Mouse (Mus musculus) left cerebral cortex, adult 18-20 months (tissue): ENCODE results near the gene D430041D05Rik. TPM values are rescaled to one million over a fixed set of nuclear protein-coding genes. Genes with fewer than 3 reads are reported as not detected.

Source experiments
- DNase-seq, 2 experiments: peaks; one replicate each; pipeline ENCODE4 v3.0.0; 2021 to 2022; ENCODE audit warnings: low spot score in 2 of 2, mixed read lengths in 1 of 2
- long read RNA-seq, 2 experiments: library from polyadenylated mRNA; stranded (forward); transcript quantifications; one replicate each; pipeline ENCODE4 v2.0.0; 2021
- total RNA-seq, 2 experiments: library from RNA; stranded (reverse); gene quantifications; 2 replicates each; pipeline ENCODE4 v1.2.3; 2021

The D430041D05Rik gene
- total RNA-seq, result 100 to 1,000 TPM; 102 to 106 TPM
- long read RNA-seq, experiment 1, full-length matches to known transcripts, result 6 of 52 reads
- long read RNA-seq, experiment 1, partial matches to known transcripts, result 13 of 52 reads
- long read RNA-seq, experiment 1, other reads (novel, unspliced or antisense), result 33 of 52 reads
- long read RNA-seq, experiment 2, full-length matches to known transcripts, result 1 of 15 reads
- long read RNA-seq, experiment 2, partial matches to known transcripts, result 3 of 15 reads
- long read RNA-seq, experiment 2, other reads (novel, unspliced or antisense), result 11 of 15 reads

DNA sequence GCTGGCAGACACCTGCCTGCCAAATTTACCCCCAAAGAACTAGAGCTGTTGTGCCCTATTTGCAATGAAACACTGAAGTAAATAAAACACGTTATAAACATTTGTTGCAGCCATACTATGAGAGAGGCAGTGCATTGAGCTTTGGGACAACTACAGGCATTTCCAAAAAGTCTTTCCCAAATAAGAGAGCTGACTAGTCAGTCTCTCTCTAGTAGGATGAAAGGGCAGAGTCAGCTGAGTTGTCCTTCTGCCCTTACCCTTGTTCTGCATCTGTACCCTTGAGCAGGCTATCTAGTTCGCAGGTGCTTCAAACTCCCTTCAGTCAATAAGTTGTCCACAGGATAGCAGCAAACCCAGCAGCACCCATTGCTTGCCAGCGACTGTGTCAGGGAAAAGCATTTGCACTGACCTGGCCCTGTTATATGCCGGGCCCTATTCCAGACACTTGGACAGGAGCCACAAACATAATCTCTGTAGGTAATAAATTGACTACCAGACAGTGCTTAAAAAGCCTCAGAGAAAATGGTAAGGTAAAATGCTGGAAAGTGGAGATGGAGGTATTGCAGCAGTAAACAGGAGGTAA is at the start of gene D430041D05Rik:
Gene D430041D05Rik (minus strand): TSS at position 51 of the 583 bp plus-strand sequence.
- no peak for DNase-seq

DNA sequence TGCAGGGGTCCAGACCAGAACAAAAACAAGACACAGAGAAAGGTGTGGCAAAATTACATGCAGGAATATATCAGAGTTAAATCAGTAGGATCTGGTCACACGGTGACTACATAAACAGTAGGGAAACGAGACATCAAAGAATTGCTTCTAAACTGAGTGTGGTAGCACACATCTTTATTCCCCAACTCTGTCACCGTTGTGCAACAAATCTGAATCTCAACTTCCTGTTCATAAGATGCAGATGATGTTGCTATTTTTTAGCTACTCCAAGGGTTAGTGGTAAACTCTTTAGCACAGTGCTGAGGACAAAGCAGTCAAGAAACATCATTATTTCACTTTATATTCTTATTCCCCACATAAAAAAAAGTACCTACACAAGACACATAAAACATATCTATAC is 49.2 kb upstream of the D430041D05Rik start:
- no peak for DNase-seq

DNA sequence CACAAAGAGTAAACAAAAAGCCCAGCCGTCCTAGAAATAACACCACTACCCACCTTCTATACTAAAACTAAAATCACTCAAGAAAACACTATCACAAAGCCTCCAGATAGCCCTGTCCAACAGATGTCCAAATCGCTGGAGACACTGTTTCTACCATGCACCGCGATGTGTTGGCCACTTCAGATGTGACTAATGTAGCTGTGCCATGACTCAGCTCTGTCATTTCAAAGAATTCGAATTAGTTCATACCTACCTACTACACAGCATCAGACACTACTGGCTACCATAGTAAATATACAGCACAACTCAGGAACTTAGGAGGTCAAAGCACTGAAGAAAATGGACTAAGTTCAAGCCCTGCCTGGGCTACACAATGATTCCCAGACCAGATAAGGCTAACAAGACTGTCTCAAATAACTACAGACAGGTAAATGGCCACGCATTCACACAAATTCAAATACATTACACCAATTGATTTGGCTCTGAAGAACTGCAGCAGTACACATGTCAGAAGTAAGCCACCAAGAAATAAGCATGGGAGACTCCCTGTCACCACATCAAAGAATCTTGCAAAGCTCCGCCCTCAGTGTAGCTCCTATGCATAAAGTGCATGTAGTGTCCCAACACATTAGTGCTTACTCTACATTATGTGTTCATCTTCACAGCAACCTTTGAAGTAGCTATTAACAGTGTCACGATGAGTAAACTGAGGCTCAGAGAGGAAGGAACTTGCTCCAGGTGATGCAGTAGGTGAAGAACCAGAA is 47.9 kb upstream of the D430041D05Rik start:
- DNase-seq, result no peak

- no peak for DNase-seq
Measured at GRCm38 (mm10) chr2:104457106-104457505, 46.3 kb upstream of the D430041D05Rik start.

DNA sequence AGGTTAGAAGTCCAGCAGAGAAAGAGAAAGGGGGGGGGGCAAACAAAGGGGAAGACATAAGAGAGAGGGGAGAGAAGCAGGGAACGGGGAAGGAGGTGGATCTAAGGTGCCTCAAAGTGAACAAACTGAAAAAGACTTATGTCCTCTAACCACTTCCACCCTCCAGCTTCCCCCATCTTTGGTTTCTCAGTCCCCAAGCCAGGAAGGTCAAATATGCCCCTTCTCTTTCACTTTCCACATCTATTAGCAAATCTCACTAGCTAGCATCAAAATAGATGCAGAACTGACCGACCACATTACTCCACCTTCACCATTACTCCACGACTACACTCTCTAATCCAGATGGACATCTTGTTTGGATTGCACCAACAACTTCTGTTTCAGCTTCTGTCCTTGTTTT is 39.9 kb upstream of the D430041D05Rik start:
- DNase-seq, result no peak

DNA sequence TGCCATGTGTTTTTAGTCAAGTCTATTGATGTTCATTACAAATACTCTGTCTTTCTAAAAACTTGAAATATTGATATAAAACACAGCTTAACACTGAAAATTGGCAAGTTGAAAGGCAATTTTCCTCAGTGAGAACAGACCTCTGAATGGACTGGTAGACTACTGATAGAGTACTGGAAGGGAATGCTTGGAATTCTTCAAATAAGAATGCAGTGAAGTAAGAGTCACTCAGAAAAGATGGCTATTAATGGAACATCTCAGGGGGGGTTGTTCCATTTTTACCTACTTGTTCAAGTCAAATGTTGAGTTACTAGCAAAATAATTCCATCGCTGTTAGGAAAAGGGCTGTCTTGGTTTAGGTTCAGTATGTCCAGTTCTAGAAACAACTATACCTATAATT is 38.4 kb upstream of the D430041D05Rik start:
- no peak for DNase-seq

GRCm38 (mm10) chr2:104448201-104448600 is 37.4 kb upstream of the D430041D05Rik start:
- no peak for DNase-seq

DNA sequence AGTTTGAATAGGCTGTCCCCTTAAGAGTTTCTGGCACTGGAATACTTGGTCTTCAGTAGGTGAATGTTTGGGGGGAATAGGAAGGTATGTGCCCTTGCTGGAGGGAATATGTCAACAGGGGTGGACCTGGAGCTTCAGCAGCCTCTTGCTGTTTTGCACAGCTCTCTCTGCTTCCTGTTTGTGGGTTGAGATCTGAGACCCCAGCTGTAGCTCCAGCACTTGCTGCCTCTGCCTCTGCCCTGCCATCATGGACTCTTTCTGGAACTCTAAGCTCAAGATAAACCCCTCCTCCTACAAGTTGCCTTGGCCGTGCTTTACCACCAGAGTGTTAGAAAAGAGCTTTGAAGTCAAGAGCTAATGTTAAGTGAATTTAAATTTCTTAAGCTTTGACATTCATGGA is 35.2 kb upstream of the D430041D05Rik start:
- no peak for DNase-seq

DNA sequence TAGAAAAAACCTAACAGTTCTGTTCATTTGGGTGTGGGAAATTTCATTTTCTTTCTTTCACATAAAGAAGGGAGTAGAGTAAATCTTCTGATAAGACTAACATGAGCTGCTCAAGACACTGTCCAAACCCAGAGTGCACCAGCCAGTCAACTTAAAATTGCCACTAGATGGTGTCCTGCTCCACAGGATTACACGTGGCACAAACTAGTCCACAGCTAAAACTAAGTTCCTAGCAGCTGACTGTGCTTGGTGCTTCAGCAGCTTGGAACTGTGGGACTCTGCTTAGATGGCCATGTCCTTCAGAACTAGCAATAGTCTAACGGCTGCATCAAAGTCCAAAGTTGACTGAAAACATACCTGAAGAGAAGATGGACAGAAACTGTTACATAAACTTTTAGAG is 34.0 kb upstream of the D430041D05Rik start:
- peak; percentile 55 to 60 for DNase-seq

DNA sequence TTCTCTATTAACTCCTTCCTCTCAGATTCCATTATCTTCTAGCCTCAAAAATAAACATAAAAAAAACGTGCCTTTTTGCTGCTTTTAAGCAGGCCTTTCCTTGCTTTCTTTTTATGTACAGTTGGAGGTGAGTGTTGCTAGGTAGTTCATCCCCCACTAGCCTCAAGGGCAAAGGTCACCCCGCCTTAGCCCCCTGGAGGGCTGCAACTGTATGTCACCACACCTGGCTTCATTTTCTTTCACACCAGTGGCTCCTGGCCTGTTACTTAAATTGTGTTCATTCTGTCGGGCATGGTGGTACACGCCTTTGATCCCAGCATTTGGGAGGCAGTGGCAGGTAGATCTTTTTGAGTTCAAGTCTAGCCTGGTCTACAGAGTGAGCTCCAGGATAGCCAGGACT is 31.5 kb upstream of the D430041D05Rik start:
- DNase-seq, result no peak

DNA sequence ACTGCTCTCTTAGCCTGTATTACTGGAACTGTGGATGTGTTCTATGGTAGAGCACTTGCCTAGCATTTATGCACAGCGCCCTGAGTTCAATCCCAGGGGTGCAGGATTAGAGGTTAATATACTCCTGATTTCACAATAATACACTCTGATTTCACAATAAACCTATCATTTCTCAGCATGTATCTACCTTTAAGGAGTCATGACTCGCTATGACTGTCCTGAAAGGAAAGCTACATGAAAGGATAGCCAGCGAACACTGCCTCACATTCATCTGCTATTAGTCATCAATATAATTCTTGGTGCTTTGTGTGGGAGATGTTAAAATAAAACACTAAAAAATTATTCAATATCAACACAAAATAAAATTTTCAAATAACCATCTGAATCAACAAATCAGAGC is 25.4 kb upstream of the D430041D05Rik start:
- no peak for DNase-seq

DNA sequence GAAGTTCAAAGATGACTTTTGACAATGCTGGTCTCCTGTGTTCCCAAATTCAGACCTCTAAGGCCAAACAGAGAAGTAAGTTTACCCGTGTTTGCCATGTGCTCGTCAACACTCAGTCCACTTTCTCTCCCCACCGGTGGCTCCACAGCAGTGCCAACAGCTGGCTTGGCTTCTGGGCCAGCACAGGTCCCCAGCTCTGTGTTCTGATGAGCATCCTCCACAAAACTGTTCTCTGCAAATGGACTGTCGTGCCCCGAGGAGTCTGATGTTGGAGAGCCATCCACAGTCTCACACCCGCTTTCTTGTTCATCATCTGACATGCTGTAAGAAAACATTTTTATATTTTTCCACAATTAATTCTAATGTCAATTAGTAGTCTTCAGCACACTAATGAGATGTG is 20.3 kb upstream of the D430041D05Rik start:
- no peak for DNase-seq

GRCm38 (mm10) chr2:104430566-104430965 is 19.8 kb upstream of the D430041D05Rik start:
- no peak for DNase-seq

- DNase-seq, result no peak
Measured at GRCm38 (mm10) chr2:104426112-104426511, 15.3 kb upstream of the D430041D05Rik start.

DNA sequence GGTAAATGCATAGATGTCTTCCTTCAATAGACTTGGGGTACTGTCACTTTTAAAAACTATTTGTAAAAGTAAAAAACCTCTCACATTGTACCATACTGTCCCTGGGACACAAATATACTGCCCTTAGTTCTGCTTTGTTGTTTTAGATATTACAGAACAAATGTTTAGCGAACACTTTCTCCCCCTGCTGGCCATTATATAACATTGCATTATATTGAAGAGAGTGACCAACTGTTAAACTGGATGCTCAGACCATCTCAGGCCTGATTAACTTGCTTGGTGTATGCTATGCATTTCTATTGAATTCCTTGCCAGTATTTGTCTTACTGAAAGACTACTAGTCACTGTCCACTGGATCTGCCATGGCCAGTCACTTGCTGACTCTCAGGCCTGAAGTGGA is 11.4 kb upstream of the D430041D05Rik start:
- DNase-seq, result no peak

GRCm38 (mm10) chr2:104420805-104421204 is 10.0 kb upstream of the D430041D05Rik start:
- DNase-seq, result no peak

- DNase-seq, result no peak
Measured at GRCm38 (mm10) chr2:104419999-104420398, 9.2 kb upstream of the D430041D05Rik start.

- no peak for DNase-seq
Measured at GRCm38 (mm10) chr2:104419411-104419810, 8.6 kb upstream of the D430041D05Rik start.

GRCm38 (mm10) chr2:104413011-104413410 is 2.2 kb upstream of the D430041D05Rik start:
- DNase-seq, result no peak

GRCm38 (mm10) chr2:104412496-104412895 is 1.7 kb upstream of the D430041D05Rik start:
- no peak for DNase-seq

DNA sequence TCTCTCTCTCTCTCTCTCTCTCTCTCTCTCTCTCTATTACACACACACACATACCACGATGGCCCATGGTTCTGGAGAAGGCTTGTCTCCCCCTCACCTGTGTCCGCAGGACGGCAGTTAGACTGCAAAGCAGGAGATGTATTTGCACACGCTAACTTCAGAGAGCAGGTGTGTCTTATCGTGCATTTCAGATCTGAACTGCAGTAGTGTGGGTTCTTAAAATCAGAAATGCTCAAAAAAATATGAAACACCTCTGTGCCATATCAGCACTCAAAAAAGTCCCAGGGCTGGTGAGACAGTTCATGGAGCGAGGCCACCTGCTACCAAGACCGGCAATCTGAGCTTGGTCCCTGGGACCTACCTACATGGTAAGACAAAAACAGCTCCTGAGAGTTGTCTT is 993 bp upstream of the D430041D05Rik start:
- no peak for DNase-seq
